Mouse (Mus musculus): Measurements from ENCODE around the gene Susd4. TPM values are rescaled to one million over a fixed set of nuclear protein-coding genes. Genes with fewer than 3 reads are reported as not detected.

Gene Susd4
- total and polyA plus RNA-seq, 3 experiments = not detected

- DNase-seq (ENCODE audit: extremely low read depth) = no peak
- dilution Hi-C loops (cut with MboI; ENCODE audit: extremely low pct_ligation_motif_present, extremely low pct_unique_long_range_greater_than_20kb, low sequenced_read_pairs) = no loop called here
- Histone ChIP-seq H3K4me1 (ENCODE audit: control insufficient read depth in 1 of 2, insufficient read depth in 2 of 2) (no peaks in the 10 kb centered on the region), H3K4me2 (ENCODE audit: insufficient read depth, low read depth, poor library complexity, severe bottlenecking) (no peak overlapping the region), H3K27ac (ENCODE audit: insufficient read depth, low read depth) (no peak overlapping the region), H3K9me3 (replicated peaks; ENCODE audit: low read length) (peaks cover 5% of the 10 kb centered on the region), H3K27me3 (replicated peaks) (no peaks in the 10 kb centered on the region), H3K4me3 (replicated peaks in 1 of 3; ENCODE audit: low read depth in 2 of 3, low read length in 2 of 3, poor library complexity in 1 of 3) (no peak overlapping the region), H3K36me3 (replicated peaks in 1 of 2; ENCODE audit: control insufficient read depth in 1 of 2, insufficient read depth in 1 of 2, low read length in 1 of 2) (no peaks in the 10 kb centered on the region), H3K79me2 (replicated peaks; ENCODE audit: control insufficient read depth, extremely low read depth, insufficient read depth, poor library complexity, severe bottlenecking) (no peaks in the 10 kb centered on the region), H3K9ac (ENCODE audit: insufficient read depth, low read depth) (no peak overlapping the region)
- no peak for TF ChIP-seq ELF1 (IDR thresholded peaks at IDR 0.05; ENCODE audit: low read depth, low read length)
- no peak for TF ChIP-seq MAZ (IDR thresholded peaks at IDR 0.05; ENCODE audit: low read depth, low read length)
- no peak for TF ChIP-seq UBTF (IDR thresholded peaks at IDR 0.05; ENCODE audit: low read depth, low read length)
- TF ChIP-seq CHD2 (IDR thresholded peaks at IDR 0.05; ENCODE audit: low read length) = no peak
- no peak for TF ChIP-seq RAD21 (IDR thresholded peaks at IDR 0.05; ENCODE audit: low read depth, low read length)
- no peak for TF ChIP-seq TCF12 (IDR thresholded peaks at IDR 0.05; ENCODE audit: low read depth, low read length)
- no peak for TF ChIP-seq MXI1 (IDR thresholded peaks at IDR 0.05; ENCODE audit: low read depth, low read length)
- no peak for TF ChIP-seq POLR2AphosphoS2 (IDR thresholded peaks at IDR 0.05; ENCODE audit: low read depth, low read length)
- TF ChIP-seq MEF2A (IDR thresholded peaks at IDR 0.05; ENCODE audit: borderline replicate concordance, low read depth, low read length) = no peak
- TF ChIP-seq KAT2A (IDR thresholded peaks at IDR 0.05; ENCODE audit: insufficient replicate concordance, low read length) = no peak
- no peak for TF ChIP-seq GABPA (IDR thresholded peaks at IDR 0.05; ENCODE audit: insufficient replicate concordance, low read depth, low read length)
- TF ChIP-seq ZKSCAN1 (IDR thresholded peaks at IDR 0.05; ENCODE audit: borderline replicate concordance, low read depth, low read length) = no peak
- no peak for TF ChIP-seq CHD1 (IDR thresholded peaks at IDR 0.05; ENCODE audit: low read depth, low read length)
- no peak for TF ChIP-seq NELFE (IDR thresholded peaks at IDR 0.05; ENCODE audit: low read depth, low read length)
- no peak for TF ChIP-seq NRF1 (IDR thresholded peaks at IDR 0.05; ENCODE audit: low read depth, low read length)
- no peak for TF ChIP-seq SMC3 (IDR thresholded peaks at IDR 0.05; ENCODE audit: low read depth, low read length)
- in situ Hi-C loops (cut with MboI; ENCODE audit: low pct_ligation_motif_present, low pct_unique_long_range_greater_than_20kb, low sequenced_read_pairs) = no loop called here
These were observed 148.9 kb downstream of the Susd4 start for GRCm38 (mm10) chr1:182912591-182912990.

DNA sequence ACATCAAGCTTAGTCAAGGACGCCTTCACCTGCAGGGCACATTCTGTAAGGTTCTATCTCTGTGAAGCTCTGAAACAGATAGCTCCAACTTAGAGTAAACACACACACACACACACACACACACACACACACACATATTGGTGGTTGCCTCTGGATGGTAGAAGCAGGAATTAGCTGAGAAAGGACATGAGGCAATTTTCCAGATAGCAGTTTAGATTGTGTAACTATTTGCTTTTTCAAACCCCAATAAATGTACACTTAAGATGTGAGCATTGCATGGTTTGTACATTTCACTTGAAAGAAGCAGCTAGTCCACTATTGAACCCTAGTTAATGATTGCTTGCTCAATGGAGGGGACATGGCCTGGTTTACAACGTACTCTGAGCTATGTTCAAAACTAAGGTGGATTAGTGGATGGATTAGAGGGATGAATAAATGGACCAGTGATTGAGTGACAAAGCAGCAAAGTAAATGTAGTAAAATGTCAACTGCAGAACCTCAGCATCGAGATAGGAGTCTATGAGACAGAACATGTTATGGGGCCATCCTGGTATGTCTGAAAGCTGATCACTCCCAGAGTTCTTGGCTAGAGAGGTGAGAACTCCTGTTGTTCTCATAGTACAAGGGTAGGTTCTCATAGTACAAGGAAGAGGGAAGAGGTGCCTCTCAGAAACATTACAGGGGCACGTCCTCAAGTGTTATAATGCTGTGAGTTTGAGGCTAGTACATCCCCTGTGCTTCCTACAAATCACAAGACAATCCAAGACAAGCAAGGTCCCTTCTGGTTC is 150.7 kb downstream of the Susd4 start:
- Histone ChIP-seq H3K27ac (ENCODE audit: insufficient read depth, low read depth) (no peak overlapping the region), H3K9me3 (replicated peaks; ENCODE audit: low read length) (peaks cover 5% of the 10 kb centered on the region), H3K36me3 (replicated peaks in 1 of 2; ENCODE audit: control insufficient read depth in 1 of 2, insufficient read depth in 1 of 2, low read length in 1 of 2) (no peaks in the 10 kb centered on the region), H3K4me1 (ENCODE audit: control insufficient read depth in 1 of 2, insufficient read depth in 2 of 2) (peaks cover 0 to 11% of the 10 kb centered on the region in 2 experiments; a peak in 2 of 4 replicates), H3K79me2 (replicated peaks; ENCODE audit: control insufficient read depth, extremely low read depth, insufficient read depth, poor library complexity, severe bottlenecking) (no peaks in the 10 kb centered on the region), H3K27me3 (replicated peaks) (no peaks in the 10 kb centered on the region), H3K4me3 (replicated peaks in 1 of 3; ENCODE audit: low read depth in 2 of 3, low read length in 2 of 3, poor library complexity in 1 of 3) (no peak overlapping the region), H3K9ac (ENCODE audit: insufficient read depth, low read depth) (no peak overlapping the region), H3K4me2 (ENCODE audit: insufficient read depth, low read depth, poor library complexity, severe bottlenecking) (no peak overlapping the region)
- TF ChIP-seq USF2 (conservative IDR thresholded peaks at IDR 0.05; ENCODE audit: low read depth, low read length) = no peak
- no peak for TF ChIP-seq NRF1 (IDR thresholded peaks at IDR 0.05; ENCODE audit: low read depth, low read length)
- DNase-seq (ENCODE audit: extremely low read depth) = no peak
- in situ Hi-C loops (cut with MboI; ENCODE audit: low pct_ligation_motif_present, low pct_unique_long_range_greater_than_20kb, low sequenced_read_pairs) (no loop called here), dilution Hi-C loops (cut with MboI; ENCODE audit: extremely low pct_ligation_motif_present, extremely low pct_unique_long_range_greater_than_20kb, low sequenced_read_pairs) (no loop called here)

Measured in CH12.LX (cell line).